8 mouse cellular contexts compared by ENCODE assay signal in genomic region chr11:79710868-79711765, GRCm38 (mm10).
DNase-seq lines count a peak whose midpoint lies in the region; ATAC-seq and TF ChIP-seq lines count a peak whose summit lies in the region.

No protein-coding gene starts in this region.

- H3K9ac ChIP-seq in ES-Bruce4 (ENCODE audit: low read depth, poor library complexity, severe bottlenecking) = peak overlapping the region; percentile 85
- H3K9ac ChIP-seq in forebrain, postnatal 0 days = peak overlapping the region; percentile 53

- H3K27me3 ChIP-seq in ES-Bruce4 (ENCODE audit: control insufficient read depth, insufficient read depth, low read length, poor library complexity, severe bottlenecking) = peaks cover 12% of the 10 kb centered on the region
- peaks cover 21% of the 10 kb centered on the region for H3K27me3 ChIP-seq in forebrain, postnatal 0 days (ENCODE audit: insufficient read depth, low read length)
- H3K27me3 ChIP-seq in hindbrain, embryonic 10.5 days (ENCODE audit: insufficient read depth, poor library complexity, severe bottlenecking) = peaks cover 63% of the 10 kb centered on the region

- DNase-seq in c-Kit-positive CD71-positive TER-119-positive erythroid progenitor cells, embryonic 14.5 days (ENCODE audit: low spot score) = peak; percentile 27
- DNase-seq in forebrain, postnatal 0 days = peak; percentile 79
- DNase-seq in hindbrain, embryonic 10.5 days (ENCODE audit: low spot score) = peak; percentile 88
- DNase-seq in layer of hippocampus, postnatal 10 days (ENCODE audit: low spot score in 2 of 2) = peak; percentile 85 to 90
- peak; percentile 92 for DNase-seq in lung, postnatal 14 days
- DNase-seq in ovary, postnatal 36 days (ENCODE audit: low spot score) = peak; percentile 88
- peak; percentile 69 to 76 for DNase-seq in thymus, postnatal 36 days

- ATAC-seq in forebrain, postnatal 0 days = peak; percentile 88

- no peaks in the 10 kb centered on the region for H3K9me3 ChIP-seq in ES-Bruce4 (replicated peaks; ENCODE audit: control insufficient read depth, insufficient read depth, low read length, poor library complexity, severe bottlenecking)
- no peaks in the 10 kb centered on the region for H3K9me3 ChIP-seq in forebrain, postnatal 0 days (ENCODE audit: low read length)
- H3K9me3 ChIP-seq in hindbrain, embryonic 10.5 days = no peaks in the 10 kb centered on the region

- TF ChIP-seq CTCF in ES-Bruce4 (IDR thresholded peaks at IDR 0.05; ENCODE audit: low read depth, low read length) = peak; percentile 42
- TF ChIP-seq CTCF in forebrain, postnatal 0 days (IDR thresholded peaks at IDR 0.05; ENCODE audit: low read depth) = peak; percentile 87

- no peaks in the 10 kb centered on the region for H3K36me3 ChIP-seq in ES-Bruce4 (ENCODE audit: control insufficient read depth, insufficient read depth, low read length, poor library complexity, severe bottlenecking)
- H3K36me3 ChIP-seq in forebrain, postnatal 0 days (ENCODE audit: insufficient read depth) = no peaks in the 10 kb centered on the region
- no peaks in the 10 kb centered on the region for H3K36me3 ChIP-seq in hindbrain, embryonic 10.5 days

- peak overlapping the region; percentile 89 for H3K4me3 ChIP-seq in ES-Bruce4 (ENCODE audit: low read depth, low read length)
- peak overlapping the region; percentile 58 for H3K4me3 ChIP-seq in forebrain, postnatal 0 days (ENCODE audit: low read depth, low read length)
- peak overlapping the region; percentile 64 for H3K4me3 ChIP-seq in hindbrain, embryonic 10.5 days

- H3K4me1 ChIP-seq in ES-Bruce4 (ENCODE audit: control insufficient read depth, insufficient read depth, low read length) = peaks cover 2% of the 10 kb centered on the region
- H3K4me1 ChIP-seq in forebrain, postnatal 0 days (ENCODE audit: insufficient read depth) = no peaks in the 10 kb centered on the region
- peaks cover 39% of the 10 kb centered on the region for H3K4me1 ChIP-seq in hindbrain, embryonic 10.5 days (replicated peaks)

- H3K4me2 ChIP-seq in forebrain, postnatal 0 days (ENCODE audit: low read depth) = peak overlapping the region; percentile 98

- no peak for TF ChIP-seq POLR2A in ES-Bruce4 (IDR thresholded peaks at IDR 0.05; ENCODE audit: insufficient read depth, low read length)

- no peak for TF ChIP-seq EP300 in ES-Bruce4 (IDR thresholded peaks at IDR 0.05; ENCODE audit: insufficient read depth, low read depth, low read length)

- 1% methylated on average over 101 of the region's 106 CpGs for WGBS in forebrain, postnatal 0 days
- under 1% methylated on average over 106 of the region's 106 CpGs for WGBS in hindbrain, embryonic 10.5 days

- no peak overlapping the region for H3K27ac ChIP-seq in ES-Bruce4 (ENCODE audit: insufficient read depth, low read length)
- H3K27ac ChIP-seq in forebrain, postnatal 0 days (ENCODE audit: low read depth, low read length) = no peak overlapping the region
- peak overlapping the region; percentile 82 for H3K27ac ChIP-seq in hindbrain, embryonic 10.5 days

Comparison
In these comparisons a context has a peak if more than half of its experiments do, and no peak if none do; other contexts are left out.
1. DNase-seq: peak in every context shown above with its lines; median percentile 92 in lung, postnatal 14 days; 88 in hindbrain, embryonic 10.5 days; 88 in ovary, postnatal 36 days; 88 in layer of hippocampus, postnatal 10 days; 79 in forebrain, postnatal 0 days; 72 in thymus, postnatal 36 days; 27 in c-Kit-positive CD71-positive TER-119-positive erythroid progenitor cells, embryonic 14.5 days.